Mouse (Mus musculus) MEL (cell line): ENCODE measurements at regions not wholly inside any gene's neighbourhood (a gene's known extent, or its start where the extent isn't known, plus 50 kb on each side); places are given as distances from the start of the nearest gene placed in this dataset.

Experiments
- DNase-seq: peaks from one replicate; pipeline ENCODE4 v3.0.0; 2011; ENCODE audit warnings: low read depth, low spot score
- H3K27ac ChIP-seq: 2 replicates; pipeline ENCODE4 v1.5.1; 2012; ENCODE audit warnings: low read depth, mild to moderate bottlenecking, control low read depth, low read length, moderate library complexity; ENCODE audit not compliant: control insufficient read depth
- H3K27me3 ChIP-seq, 2 experiments: fragments of 150-350 bp in 1 of 2; sonication (generic) in 1 of 2; 2 replicates each; pipeline ENCODE4 v1.6.1; 2012; ENCODE audit warnings: low read length in 2 of 2, mild to moderate bottlenecking in 2 of 2, improper control_type of control experiment in 1 of 2, moderate library complexity in 1 of 2; ENCODE audit not compliant: insufficient read depth in 2 of 2, control insufficient read depth in 1 of 2
- H3K36me3 ChIP-seq, 2 experiments: 2 replicates each; pipeline ENCODE4 v1.6.1; 2012 to 2014; ENCODE audit warnings: low read length in 2 of 2, improper control_type of control experiment in 1 of 2, inconsistent platforms in 1 of 2, mild to moderate bottlenecking in 1 of 2; ENCODE audit not compliant: insufficient read depth in 2 of 2, control insufficient read depth in 1 of 2
- H3K4me1 ChIP-seq, 2 experiments: fragments of 150-350 bp in 1 of 2; sonication (generic) in 1 of 2; 2 replicates each; pipeline ENCODE4 v1.6.1; 2012; ENCODE audit warnings: low read length in 2 of 2, improper control_type of control experiment in 1 of 2, mild to moderate bottlenecking in 1 of 2; ENCODE audit not compliant: insufficient read depth in 2 of 2, control insufficient read depth in 1 of 2
- H3K4me3 ChIP-seq, 2 experiments: fragments of 150-350 bp in 1 of 2; sonication (generic) in 1 of 2; 2 replicates each; pipeline ENCODE4 v1.5.1; 2012; ENCODE audit warnings: low read depth in 2 of 2, low read length in 2 of 2, mild to moderate bottlenecking in 2 of 2, moderate library complexity in 2 of 2, control low read depth in 1 of 2, improper control_type of control experiment in 1 of 2; ENCODE audit not compliant: control insufficient read depth in 1 of 2, insufficient read depth in 1 of 2
- H3K79me2 ChIP-seq: 2 replicates; pipeline ENCODE4 v1.6.1; 2012; ENCODE audit warnings: mild to moderate bottlenecking, low read length, moderate library complexity; ENCODE audit not compliant: control insufficient read depth, poor library complexity, insufficient read depth
- H3K9ac ChIP-seq: 2 replicates; pipeline ENCODE4 v1.6.1; 2012; ENCODE audit warnings: low read depth, mild to moderate bottlenecking, control low read depth, low read length, moderate library complexity; ENCODE audit not compliant: control insufficient read depth, poor library complexity, severe bottlenecking
- H3K9me3 ChIP-seq: fragments of 150-350 bp; sonication (generic); replicated peaks from 2 replicates; pipeline ENCODE4 v1.6.1; 2012; ENCODE audit warnings: mild to moderate bottlenecking, low read length, improper control_type of control experiment, moderate library complexity; ENCODE audit not compliant: insufficient read depth
- CHD2 ChIP-seq: IDR thresholded peaks from 2 replicates; pipeline ENCODE4 v1.6.1; 2011; ENCODE audit warnings: low read length, improper control_type of control experiment
- JUND ChIP-seq: IDR thresholded peaks from 2 replicates; pipeline ENCODE4 v1.6.1; 2011; ENCODE audit warnings: low read depth, mild to moderate bottlenecking, improper control_type of control experiment, low read length
- KAT2A ChIP-seq: conservative IDR thresholded peaks from 2 replicates; pipeline ENCODE4 v1.6.1; 2012; ENCODE audit warnings: low read depth, low read length, improper control_type of control experiment, inconsistent platforms
- MAZ ChIP-seq: IDR thresholded peaks from 2 replicates; pipeline ENCODE4 v1.6.1; 2012; ENCODE audit warnings: low read depth, mild to moderate bottlenecking, inconsistent platforms, low read length, improper control_type of control experiment
- MEF2A ChIP-seq: IDR thresholded peaks from 2 replicates; pipeline ENCODE4 v1.6.1; 2014; ENCODE audit warnings: low read depth, mild to moderate bottlenecking, inconsistent platforms, low read length, improper control_type of control experiment; ENCODE audit not compliant: poor library complexity, insufficient replicate concordance, severe bottlenecking; ENCODE audit errors: extremely low read depth
- NELFE ChIP-seq: IDR thresholded peaks from 2 replicates; pipeline ENCODE4 v1.6.1; 2011; ENCODE audit warnings: low read depth, low read length, improper control_type of control experiment
- NRF1 ChIP-seq: IDR thresholded peaks from 2 replicates; pipeline ENCODE4 v1.6.1; 2014; ENCODE audit warnings: low read depth, mild to moderate bottlenecking, inconsistent platforms, low read length, improper control_type of control experiment, moderate library complexity; ENCODE audit not compliant: poor library complexity, insufficient read depth, severe bottlenecking
- POLR2A ChIP-seq, 2 experiments: IDR thresholded peaks; 2 replicates each; pipeline ENCODE4 v1.6.1; 2011 to 2012; ENCODE audit warnings: low read length in 2 of 2, mild to moderate bottlenecking in 2 of 2, control low read depth in 1 of 2, improper control_type of control experiment in 1 of 2, low read depth in 1 of 2, moderate library complexity in 1 of 2; ENCODE audit not compliant: control insufficient read depth in 1 of 2, insufficient read depth in 1 of 2, poor library complexity in 1 of 2
- POLR2AphosphoS5 ChIP-seq: IDR thresholded peaks from 2 replicates; pipeline ENCODE4 v1.6.1; 2012; ENCODE audit warnings: low read depth, borderline replicate concordance, mild to moderate bottlenecking, inconsistent platforms, low read length, moderate library complexity, mixed read lengths
- RCOR1 ChIP-seq: IDR thresholded peaks from 2 replicates; pipeline ENCODE4 v1.6.1; 2012; ENCODE audit warnings: low read depth, mild to moderate bottlenecking, inconsistent platforms, low read length, improper control_type of control experiment
- TBP ChIP-seq: IDR thresholded peaks from 2 replicates; pipeline ENCODE4 v1.8.0; 2011; ENCODE audit warnings: low read depth, low read length, improper control_type of control experiment
- USF1 ChIP-seq: IDR thresholded peaks from 2 replicates; pipeline ENCODE4 v1.6.1; 2014; ENCODE audit warnings: low read depth, mild to moderate bottlenecking, inconsistent platforms, low read length, improper control_type of control experiment, moderate library complexity
- USF2 ChIP-seq, 2 experiments: IDR thresholded peaks; 2 replicates each; pipeline ENCODE4 v1.6.1; 2011 to 2012; ENCODE audit warnings: improper control_type of control experiment in 2 of 2, low read length in 2 of 2, borderline replicate concordance in 1 of 2, inconsistent platforms in 1 of 2, low read depth in 1 of 2, mild to moderate bottlenecking in 1 of 2; ENCODE audit not compliant: insufficient read depth in 1 of 2
- ZC3H11A ChIP-seq: IDR thresholded peaks from 2 replicates; pipeline ENCODE4 v1.6.1; 2012; ENCODE audit warnings: low read depth, mild to moderate bottlenecking, inconsistent platforms, low read length, improper control_type of control experiment
- ZKSCAN1 ChIP-seq: IDR thresholded peaks from 2 replicates; pipeline ENCODE4 v1.6.1; 2012; ENCODE audit warnings: low read depth, mild to moderate bottlenecking, inconsistent platforms, low read length, improper control_type of control experiment, moderate library complexity
- ZMIZ1 ChIP-seq: IDR thresholded peaks from 2 replicates; pipeline ENCODE4 v1.6.1; 2012; ENCODE audit warnings: low read depth, mild to moderate bottlenecking, inconsistent platforms, low read length, improper control_type of control experiment, moderate library complexity
- ZNF384 ChIP-seq: IDR thresholded peaks from 2 replicates; pipeline ENCODE4 v1.6.1; 2012; ENCODE audit warnings: low read depth, mild to moderate bottlenecking, inconsistent platforms, low read length, improper control_type of control experiment

GRCm38 (mm10) chr4:64923751-64924150, 200.2 kb upstream of the Pappa start:
- Histone ChIP-seq H3K27ac (no peak overlapping the region), H3K9ac (no peak overlapping the region), H3K4me3 (no peak overlapping the region), H3K4me1 (no peaks in the 10 kb centered on the region), H3K9me3 (no peaks in the 10 kb centered on the region), H3K27me3 (no peaks in the 10 kb centered on the region), H3K79me2 (no peaks in the 10 kb centered on the region), H3K36me3 (no peaks in the 10 kb centered on the region)
- no peak for DNase-seq
- TF ChIP-seq ZKSCAN1, result no peak
- no peak for TF ChIP-seq POLR2AphosphoS5
- TF ChIP-seq ZC3H11A, result no peak
- no peak for TF ChIP-seq POLR2A (IDR thresholded peaks at IDR 0.05; ENCODE audit: control insufficient read depth in 1 of 2, insufficient read depth in 1 of 2, low read depth in 1 of 2, low read length in 2 of 2, poor library complexity in 1 of 2)
- TF ChIP-seq ZNF384, result no peak
- TF ChIP-seq USF1, result no peak
- no peak for TF ChIP-seq NRF1
- TF ChIP-seq ZMIZ1, result no peak
- TF ChIP-seq MEF2A, result no peak

- DNase-seq, result no peak
- Histone ChIP-seq H3K27me3 (no peaks in the 10 kb centered on the region), H3K9ac (no peak overlapping the region), H3K4me3 (no peak overlapping the region), H3K79me2 (no peaks in the 10 kb centered on the region), H3K4me1 (no peaks in the 10 kb centered on the region), H3K9me3 (no peaks in the 10 kb centered on the region), H3K36me3 (no peaks in the 10 kb centered on the region), H3K27ac (no peak overlapping the region)
- no peak for TF ChIP-seq TBP
- no peak for TF ChIP-seq POLR2AphosphoS5
- no peak for TF ChIP-seq RCOR1
- TF ChIP-seq KAT2A, result no peak
- no peak for TF ChIP-seq JUND
- TF ChIP-seq CHD2, result no peak
- TF ChIP-seq NELFE, result no peak
- TF ChIP-seq USF2 (IDR thresholded peaks at IDR 0.05; ENCODE audit: borderline replicate concordance in 1 of 2, insufficient read depth in 1 of 2, low read depth in 1 of 2, low read length in 2 of 2), result no peak
- no peak for TF ChIP-seq MAZ
Measured at GRCm38 (mm10) chr4:64928553-64928952, 195.4 kb upstream of the Pappa start.
